Mouse (Mus musculus): ENCODE measurements around the gene Trim71. TPM values are rescaled to one million over a fixed set of nuclear protein-coding genes. Genes with fewer than 3 reads are reported as not detected.
"Not testable (repeated sequence)": the region's sequence is repeated elsewhere in the genome, so short reads cannot be mapped to it uniquely, and the experiment has no call there.

The Trim71 gene
- total and polyA plus RNA-seq, 3 experiments = not detected

GRCm38 (mm10) chr9:114522041-114522440, 42.1 kb downstream of the Trim71 start:
- Histone ChIP-seq H3K27me3 (ENCODE audit: control insufficient read depth in 1 of 2, insufficient read depth in 2 of 2, low read length in 2 of 2) (no peaks in the 10 kb centered on the region), H3K9ac (ENCODE audit: control insufficient read depth, low read depth, low read length, poor library complexity, severe bottlenecking) (no peak overlapping the region), H3K27ac (ENCODE audit: control insufficient read depth, low read depth, low read length) (no peak overlapping the region), H3K4me3 (ENCODE audit: control insufficient read depth in 1 of 2, insufficient read depth in 1 of 2, low read depth in 2 of 2, low read length in 2 of 2) (no peak overlapping the region), H3K9me3 (replicated peaks; ENCODE audit: insufficient read depth, low read length) (no peaks in the 10 kb centered on the region), H3K36me3 (ENCODE audit: control insufficient read depth in 1 of 2, insufficient read depth in 2 of 2, low read length in 2 of 2) (no peaks in the 10 kb centered on the region), H3K4me1 (ENCODE audit: control insufficient read depth in 1 of 2, insufficient read depth in 2 of 2, low read length in 2 of 2) (no peaks in the 10 kb centered on the region), H3K79me2 (ENCODE audit: control insufficient read depth, insufficient read depth, low read length, poor library complexity) (no peaks in the 10 kb centered on the region)
- TF ChIP-seq TAL1 (IDR thresholded peaks at IDR 0.05; ENCODE audit: low read length) = no peak
- TF ChIP-seq MAFK (IDR thresholded peaks at IDR 0.05; ENCODE audit: borderline replicate concordance, low read depth, low read length) = no peak
- no peak for TF ChIP-seq ZNF384 (IDR thresholded peaks at IDR 0.05; ENCODE audit: low read depth, low read length)
- no peak for TF ChIP-seq MAZ (IDR thresholded peaks at IDR 0.05; ENCODE audit: low read depth, low read length)
- no peak for TF ChIP-seq RCOR1 (IDR thresholded peaks at IDR 0.05; ENCODE audit: low read depth, low read length)
- no peak for DNase-seq (ENCODE audit: low read depth, low spot score)

GRCm38 (mm10) chr9:114520529-114520928, 43.6 kb downstream of the Trim71 start:
- not testable (repeated sequence) for H3K27me3 ChIP-seq (ENCODE audit: control insufficient read depth in 1 of 2, insufficient read depth in 2 of 2, low read length in 2 of 2); DNase-seq (ENCODE audit: low read depth, low spot score); H3K36me3 ChIP-seq (ENCODE audit: control insufficient read depth in 1 of 2, insufficient read depth in 2 of 2, low read length in 2 of 2); H3K27ac ChIP-seq (ENCODE audit: control insufficient read depth, low read depth, low read length); H3K9me3 ChIP-seq (replicated peaks; ENCODE audit: insufficient read depth, low read length); H3K4me1 ChIP-seq (ENCODE audit: control insufficient read depth in 1 of 2, insufficient read depth in 2 of 2, low read length in 2 of 2); H3K4me3 ChIP-seq (ENCODE audit: control insufficient read depth in 1 of 2, insufficient read depth in 1 of 2, low read depth in 2 of 2, low read length in 2 of 2); H3K9ac ChIP-seq (ENCODE audit: control insufficient read depth, low read depth, low read length, poor library complexity, severe bottlenecking); H3K79me2 ChIP-seq (ENCODE audit: control insufficient read depth, insufficient read depth, low read length, poor library complexity)
- TF ChIP-seq ZNF384 (IDR thresholded peaks at IDR 0.05; ENCODE audit: low read depth, low read length) = peak; percentile 48; the same call in 1 of the 2 replicates

GRCm38 (mm10) chr9:114518812-114519477, 45.2 kb downstream of the Trim71 start:
- Histone ChIP-seq H3K9ac (ENCODE audit: control insufficient read depth, low read depth, low read length, poor library complexity, severe bottlenecking) (no peak overlapping the region), H3K4me3 (ENCODE audit: control insufficient read depth in 1 of 2, insufficient read depth in 1 of 2, low read depth in 2 of 2, low read length in 2 of 2) (no peak overlapping the region), H3K9me3 (replicated peaks; ENCODE audit: insufficient read depth, low read length) (no peaks in the 10 kb centered on the region), H3K4me1 (ENCODE audit: control insufficient read depth in 1 of 2, insufficient read depth in 2 of 2, low read length in 2 of 2) (no peaks in the 10 kb centered on the region), H3K27me3 (ENCODE audit: control insufficient read depth in 1 of 2, insufficient read depth in 2 of 2, low read length in 2 of 2) (no peaks in the 10 kb centered on the region), H3K36me3 (ENCODE audit: control insufficient read depth in 1 of 2, insufficient read depth in 2 of 2, low read length in 2 of 2) (no peaks in the 10 kb centered on the region), H3K27ac (ENCODE audit: control insufficient read depth, low read depth, low read length) (no peak overlapping the region), H3K79me2 (ENCODE audit: control insufficient read depth, insufficient read depth, low read length, poor library complexity) (no peaks in the 10 kb centered on the region)
- no peak for TF ChIP-seq SMC3 (IDR thresholded peaks at IDR 0.05; ENCODE audit: low read depth, low read length)
- TF ChIP-seq MYB (IDR thresholded peaks at IDR 0.05; ENCODE audit: low read depth, low read length) = no peak
- no peak for TF ChIP-seq MAX (IDR thresholded peaks at IDR 0.05; ENCODE audit: low read length)
- TF ChIP-seq POLR2A (IDR thresholded peaks at IDR 0.05; ENCODE audit: control insufficient read depth in 1 of 2, insufficient read depth in 1 of 2, low read depth in 1 of 2, low read length in 2 of 2, poor library complexity in 1 of 2) = no peak
- no peak for TF ChIP-seq NELFE (IDR thresholded peaks at IDR 0.05; ENCODE audit: low read depth, low read length)
- TF ChIP-seq MYC (IDR thresholded peaks at IDR 0.05; ENCODE audit: low read depth, low read length) = no peak
- DNase-seq (ENCODE audit: low read depth, low spot score) = no peak

All from MEL (cell line).